Mouse (Mus musculus): Measurements from ENCODE around the gene Dnah10.

- no peak for TF ChIP-seq CTCF (conservative IDR thresholded peaks at IDR 0.05 in 1 of 2, IDR thresholded peaks at IDR 0.05 in 1 of 2; ENCODE audit: low read depth in 2 of 2, low read length in 2 of 2)
- no peak for TF ChIP-seq CHD2 (IDR thresholded peaks at IDR 0.05; ENCODE audit: low read length)
- TF ChIP-seq POLR2A (IDR thresholded peaks at IDR 0.05; ENCODE audit: low read depth, low read length) = no peak
- TF ChIP-seq PAX5 (IDR thresholded peaks at IDR 0.05; ENCODE audit: low read length) = no peak
These were observed 21.3 kb downstream of the Dnah10 start for GRCm38 (mm10) chr5:124746220-124746619.
